Mouse (Mus musculus) liver (tissue): Measurements from ENCODE around the gene Btbd35f4.
"Not testable (repeated sequence)": the region's sequence is repeated elsewhere in the genome, so short reads cannot be mapped to it uniquely, and the experiment has no call there.

Experiments used
- DNase-seq: peaks from one replicate; pipeline ENCODE4 v3.0.0-alpha.2; 2020; ENCODE audit warnings: mixed read lengths

Gene Btbd35f4

DNA sequence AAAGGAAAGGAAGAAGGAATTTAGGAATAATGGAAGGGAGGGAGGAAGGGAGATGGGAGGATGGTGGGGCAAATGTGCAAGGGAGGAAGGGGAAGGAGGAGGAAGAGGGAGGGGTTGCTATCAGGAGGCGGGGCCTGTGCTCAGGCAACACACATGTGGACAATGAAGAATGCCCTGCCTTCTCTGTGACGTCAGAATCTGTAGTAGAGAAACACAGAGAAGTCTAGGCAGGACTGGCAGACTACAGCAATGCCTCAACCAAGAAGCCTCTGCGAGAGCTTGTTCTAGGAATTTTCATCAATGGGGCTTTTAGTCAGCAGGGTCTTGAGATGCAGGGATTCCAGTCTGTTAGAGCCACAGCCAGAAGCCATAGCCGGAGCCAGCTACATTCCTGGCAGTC is at the start of gene Btbd35f4:
TSS of gene Btbd35f4 (plus strand) at position 301 of the 400 bp plus-strand sequence.
- DNase-seq: not testable (repeated sequence)

DNA sequence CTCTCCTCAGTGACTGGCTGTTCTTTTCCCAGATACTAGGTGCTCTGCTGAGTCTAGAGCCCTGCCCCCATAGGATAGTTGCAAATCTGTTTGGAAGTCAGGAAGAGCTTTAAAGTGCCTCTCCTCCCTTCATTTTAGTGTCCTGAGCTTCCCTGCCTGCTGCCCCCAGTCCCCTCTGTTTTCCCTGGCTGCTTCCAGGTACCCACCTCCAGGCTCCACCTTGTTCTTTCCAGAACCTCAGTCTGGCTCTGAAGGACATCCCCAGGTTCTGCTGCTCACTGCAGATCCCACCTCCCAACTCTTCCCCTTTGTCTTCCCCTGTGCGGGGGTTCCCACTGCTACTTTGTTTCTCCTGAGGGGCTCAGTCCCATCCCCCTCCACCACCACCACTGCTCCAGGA is 39.7 kb downstream of the Btbd35f4 start:
- not testable (repeated sequence) for DNase-seq
